Mouse (Mus musculus) heart, embryonic 12.5 days (tissue): ENCODE data around the gene Col8a2. TPM values are rescaled to one million over a fixed set of nuclear protein-coding genes. Genes with fewer than 3 reads are reported as not detected.

Source experiments
- ATAC-seq: fragments of 200-750 bp; cut with Nextera tagmentation; 2 replicates; pipeline ENCODE4 v1.8.0; 2017; ENCODE audit warnings: moderate TSS enrichment, moderate library complexity; ENCODE audit not compliant: insufficient number of reproducible peaks, low FRiP score
- H3K27ac ChIP-seq: fragments of 300-500 bp; sonication (generic); 2 replicates; pipeline ENCODE4 v1.5.1; 2016; ENCODE audit warnings: mild to moderate bottlenecking, moderate library complexity; ENCODE audit not compliant: poor library complexity, severe bottlenecking
- H3K27me3 ChIP-seq: fragments of 300-500 bp; sonication (generic); replicated peaks from 2 replicates; pipeline ENCODE4 v1.6.1; 2016; ENCODE audit warnings: mild to moderate bottlenecking, moderate library complexity
- H3K36me3 ChIP-seq: fragments of 300-500 bp; sonication (generic); 2 replicates; pipeline ENCODE4 v1.6.1; 2016; ENCODE audit warnings: mild to moderate bottlenecking, moderate library complexity
- H3K4me1 ChIP-seq: fragments of 300-500 bp; sonication (generic); replicated peaks from 2 replicates; pipeline ENCODE4 v1.6.1; 2016; ENCODE audit warnings: mild to moderate bottlenecking
- H3K4me2 ChIP-seq: fragments of 300-500 bp; sonication (generic); 2 replicates; pipeline ENCODE4 v1.6.1; 2016; ENCODE audit warnings: mild to moderate bottlenecking, moderate library complexity
- H3K4me3 ChIP-seq: fragments of 300-500 bp; sonication (generic); 2 replicates; pipeline ENCODE4 v1.5.1; 2016; ENCODE audit warnings: mild to moderate bottlenecking
- H3K9ac ChIP-seq: fragments of 300-500 bp; sonication (generic); 2 replicates; pipeline ENCODE4 v1.6.1; 2016; ENCODE audit warnings: mild to moderate bottlenecking, moderate library complexity
- H3K9me3 ChIP-seq: fragments of 300-500 bp; sonication (generic); replicated peaks from 2 replicates; pipeline ENCODE4 v1.6.1; 2016; ENCODE audit warnings: mild to moderate bottlenecking, moderate library complexity
- WGBS: fragments of 180-500 bp; shearing (Covaris S2); methylation state at CpG from one replicate; pipeline ENCODE4 v1.1.7; 2016; 5-methylcytosine and 5-hydroxymethylcytosine counted together
- polyA plus RNA-seq: library from polyadenylated mRNA; unstranded; fragments of >200 nt; fragmentation: Nextera tagmentation; extraction: Ambion mirVana; gene quantifications from 2 replicates; pipeline ENCODE4 v1.2.1, GENCODE M21; 2016

Gene Col8a2
- polyA plus RNA-seq, 1 experiment from 2014 or later = 4.9 TPM

GRCm38 (mm10) chr4:126253637-126254272 lies 32.8 kb upstream of the Col8a2 start:
- Histone ChIP-seq H3K9me3 (no peaks in the 10 kb centered on the region), H3K4me2 (peak overlapping the region; percentile 91), H3K27ac (no peak overlapping the region), H3K9ac (peak overlapping the region; percentile 98), H3K36me3 (no peaks in the 10 kb centered on the region), H3K4me3 (peak overlapping the region; percentile 92), H3K4me1 (peaks cover 73% of the 10 kb centered on the region), H3K27me3 (no peaks in the 10 kb centered on the region)
- no peak for ATAC-seq
- 69% methylated on average over 14 of the region's 14 CpGs for WGBS

GRCm38 (mm10) chr4:126254315-126255112 lies 32.1 kb upstream of the Col8a2 start:
- peak overlapping the region; percentile 95 for H3K27ac ChIP-seq
- peak overlapping the region; percentile 98 for H3K9ac ChIP-seq
- no peaks in the 10 kb centered on the region for H3K9me3 ChIP-seq
- peaks cover 76% of the 10 kb centered on the region for H3K4me1 ChIP-seq
- ATAC-seq = no peak
- peak overlapping the region; percentile 92 for H3K4me3 ChIP-seq
- no peaks in the 10 kb centered on the region for H3K27me3 ChIP-seq
- peak overlapping the region; percentile 91 for H3K4me2 ChIP-seq
- H3K36me3 ChIP-seq = no peaks in the 10 kb centered on the region
- 19% methylated on average over 9 of the region's 9 CpGs for WGBS

- H3K9ac ChIP-seq = peak overlapping the region; percentile 98
- H3K27ac ChIP-seq = peak overlapping the region; percentile 95
- H3K4me3 ChIP-seq = peak overlapping the region; percentile 92
- H3K4me2 ChIP-seq = peak overlapping the region; percentile 91
- H3K4me1 ChIP-seq = peaks cover 76% of the 10 kb centered on the region
- H3K27me3 ChIP-seq = no peaks in the 10 kb centered on the region
- 0% methylated on average over 50 of the region's 50 CpGs for WGBS
- no peaks in the 10 kb centered on the region for H3K36me3 ChIP-seq
- H3K9me3 ChIP-seq = no peaks in the 10 kb centered on the region
- ATAC-seq = 0 out of 2 replicates have a peak, but pooled peaks have one; percentile 7
Measured at GRCm38 (mm10) chr4:126255113-126256001, 31.2 kb upstream of the Col8a2 start.

- Histone ChIP-seq H3K4me3 (peak within 1 kb of the TSS; percentile 92), H3K9me3 (no peaks in the 10 kb centered on the region), H3K9ac (peak within 1 kb of the TSS; percentile 98), H3K27ac (peak within 1 kb of the TSS; percentile 95), H3K36me3 (no peaks in the 10 kb centered on the region), H3K4me2 (peak within 1 kb of the TSS; percentile 91), H3K4me1 (peaks cover 76% of the 10 kb centered on the region), H3K27me3 (no peaks in the 10 kb centered on the region)
- under 1% methylated on average over 59 of the region's 59 CpGs for WGBS
- ATAC-seq = peak; percentile 88
Measured at GRCm38 (mm10) chr4:126256131-126256791, 30.3 kb upstream of the Col8a2 start, which contains the start of gene Map7d1. Gene Map7d1, minus strand, starts transcription at chr4:126256343.

- H3K9me3 ChIP-seq = no peaks in the 10 kb centered on the region
- peak overlapping the region; percentile 98 for H3K9ac ChIP-seq
- H3K27ac ChIP-seq = peak overlapping the region; percentile 95
- no peak for ATAC-seq
- peak overlapping the region; percentile 91 for H3K4me2 ChIP-seq
- peaks cover 73% of the 10 kb centered on the region for H3K4me1 ChIP-seq
- WGBS = 3% methylated on average over 26 of the region's 26 CpGs
- H3K36me3 ChIP-seq = no peaks in the 10 kb centered on the region
- H3K27me3 ChIP-seq = no peaks in the 10 kb centered on the region
- peak overlapping the region; percentile 92 for H3K4me3 ChIP-seq
Measured at GRCm38 (mm10) chr4:126256967-126257881, 29.4 kb upstream of the Col8a2 start.

- ATAC-seq = no peak
- no peak overlapping the region for H3K4me3 ChIP-seq
Measured at GRCm38 (mm10) chr4:126259063-126259462, 27.5 kb upstream of the Col8a2 start.

GRCm38 (mm10) chr4:126259523-126260160 lies 27.0 kb upstream of the Col8a2 start:
- Histone ChIP-seq H3K27ac (peak overlapping the region; percentile 93), H3K4me1 (peaks cover 58% of the 10 kb centered on the region), H3K4me2 (peak overlapping the region; percentile 60), H3K9ac (peak overlapping the region; percentile 40; the same call in 1 of the 2 replicates), H3K4me3 (peak overlapping the region; percentile 19; the same call in 1 of the 2 replicates), H3K27me3 (no peaks in the 10 kb centered on the region), H3K36me3 (no peaks in the 10 kb centered on the region), H3K9me3 (no peaks in the 10 kb centered on the region)
- ATAC-seq = peak; percentile 10
- 0% methylated on average over 15 of the region's 15 CpGs for WGBS

More at GRCm38 (mm10) chr4:126259063-126259462, 27.5 kb upstream of the Col8a2 start:
- H3K4me2 ChIP-seq = peak overlapping the region; percentile 34
- H3K4me1 ChIP-seq = peaks cover 64% of the 10 kb centered on the region
- H3K27ac ChIP-seq = peak overlapping the region; percentile 93
- H3K36me3 ChIP-seq = no peaks in the 10 kb centered on the region
- H3K27me3 ChIP-seq = no peaks in the 10 kb centered on the region
- 21% methylated on average over 3 of the region's 3 CpGs for WGBS
- H3K9me3 ChIP-seq = no peaks in the 10 kb centered on the region
- H3K9ac ChIP-seq = 0 out of 2 replicates have a peak overlapping the region, but pooled peaks have one; percentile 44

GRCm38 (mm10) chr4:126260520-126261201 lies 25.9 kb upstream of the Col8a2 start:
- ATAC-seq = peak; percentile 78
- no peaks in the 10 kb centered on the region for H3K36me3 ChIP-seq
- H3K9me3 ChIP-seq = no peaks in the 10 kb centered on the region
- H3K27ac ChIP-seq = peak overlapping the region; percentile 93
- peak overlapping the region; percentile 56 for H3K4me2 ChIP-seq
- H3K9ac ChIP-seq = peak overlapping the region; percentile 64
- H3K4me1 ChIP-seq = peaks cover 55% of the 10 kb centered on the region
- peak overlapping the region; percentile 18; the same call in 1 of the 2 replicates for H3K4me3 ChIP-seq
- WGBS = 2% methylated on average over 10 of the region's 10 CpGs
- H3K27me3 ChIP-seq = no peaks in the 10 kb centered on the region

- Histone ChIP-seq H3K27ac (peak overlapping the region; percentile 93), H3K9me3 (no peaks in the 10 kb centered on the region), H3K36me3 (no peaks in the 10 kb centered on the region), H3K4me1 (peaks cover 55% of the 10 kb centered on the region), H3K27me3 (no peaks in the 10 kb centered on the region), H3K9ac (peak overlapping the region; percentile 64), H3K4me3 (no peak overlapping the region), H3K4me2 (peak overlapping the region; percentile 56)
- no peak for ATAC-seq
- WGBS = 47% methylated on average over 6 of the region's 6 CpGs
Measured at GRCm38 (mm10) chr4:126261266-126261665, 25.3 kb upstream of the Col8a2 start.
